Mouse (Mus musculus): ENCODE data around the gene Klhl40.

DNA sequence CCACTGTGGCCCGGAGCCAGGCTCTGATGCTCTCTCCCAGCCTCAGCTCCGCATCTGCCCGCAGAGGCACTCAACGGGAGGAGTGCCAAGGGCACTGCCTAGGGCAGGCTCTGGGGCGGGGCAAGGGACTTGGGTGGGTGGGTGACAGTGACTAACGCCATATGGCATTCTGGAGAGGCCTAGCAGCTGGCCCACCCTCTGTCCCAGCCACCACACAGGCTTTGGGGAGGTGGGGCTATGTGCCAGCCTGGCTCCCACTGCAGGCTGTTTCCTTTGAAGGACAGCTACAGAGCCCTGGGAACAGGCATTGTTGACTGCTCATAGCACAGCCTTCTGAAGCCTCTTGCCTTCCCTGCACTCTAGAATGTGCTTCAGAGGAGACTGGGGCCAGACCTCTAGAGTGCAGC lies 45.2 kb downstream of the Klhl40 start:
- no peak for TF ChIP-seq POLR2A (IDR thresholded peaks at IDR 0.05; ENCODE audit: low read depth, low read length)
- no peak for TF ChIP-seq CTCF (conservative IDR thresholded peaks at IDR 0.05 in 1 of 2, IDR thresholded peaks at IDR 0.05 in 1 of 2; ENCODE audit: low read depth in 2 of 2, low read length in 2 of 2)
- no peak for TF ChIP-seq ZKSCAN1 (IDR thresholded peaks at IDR 0.05; ENCODE audit: borderline replicate concordance, low read depth, low read length)
- TF ChIP-seq EP300 (IDR thresholded peaks at IDR 0.05; ENCODE audit: low read length) = no peak
- TF ChIP-seq SMC3 (IDR thresholded peaks at IDR 0.05; ENCODE audit: low read depth, low read length) = no peak
- no peak for TF ChIP-seq JUND (conservative IDR thresholded peaks at IDR 0.05; ENCODE audit: low read depth, low read length)
- TF ChIP-seq E2F4 (IDR thresholded peaks at IDR 0.05; ENCODE audit: insufficient replicate concordance, low read depth, low read length) = no peak
- no peak for TF ChIP-seq MAX (IDR thresholded peaks at IDR 0.05; ENCODE audit: low read length)
- no peak for TF ChIP-seq ZC3H11A (IDR thresholded peaks at IDR 0.05; ENCODE audit: low read depth, low read length)
- TF ChIP-seq MAZ (IDR thresholded peaks at IDR 0.05; ENCODE audit: low read depth, low read length) = no peak
- no peak for TF ChIP-seq MEF2A (IDR thresholded peaks at IDR 0.05; ENCODE audit: borderline replicate concordance, low read depth, low read length)
- TF ChIP-seq TCF12 (IDR thresholded peaks at IDR 0.05; ENCODE audit: low read depth, low read length) = no peak
